Mouse (Mus musculus) heart, adult 2 months (tissue): Measurements from ENCODE around the gene Mindy1. TPM values are rescaled to one million over a fixed set of nuclear protein-coding genes. Genes with fewer than 3 reads are reported as not detected.

ENCODE experiments used
- DNase-seq, 2 experiments: peaks; one replicate each; pipeline ENCODE4 v3.0.0; 2021
- H3K27ac ChIP-seq: fragments of 200-600 bp; 2 replicates; pipeline ENCODE4 v1.8.1; 2022
- H3K27me3 ChIP-seq: fragments of 200-500 bp; 2 replicates; pipeline ENCODE4 v1.6.1; 2012; ENCODE audit warnings: mild to moderate bottlenecking, low read length, inconsistent platforms, mixed read lengths; ENCODE audit not compliant: control insufficient read depth, insufficient read depth
- H3K36me3 ChIP-seq: fragments of 200-500 bp; 2 replicates; pipeline ENCODE4 v1.6.1; 2012; ENCODE audit warnings: low read length, inconsistent platforms; ENCODE audit not compliant: control insufficient read depth, insufficient read depth
- H3K4me1 ChIP-seq: fragments of 200-500 bp; 2 replicates; pipeline ENCODE4 v1.6.1; 2011; ENCODE audit warnings: low read length; ENCODE audit not compliant: control insufficient read depth, insufficient read depth
- H3K4me3 ChIP-seq: fragments of 200-600 bp; 2 replicates; pipeline ENCODE4 v1.8.1; 2022
- H3K79me2 ChIP-seq: fragments of 200-500 bp; replicated peaks from 2 replicates; pipeline ENCODE4 v1.6.1; 2012; ENCODE audit warnings: mild to moderate bottlenecking, inconsistent platforms, low read length, moderate library complexity, mixed read lengths; ENCODE audit not compliant: control insufficient read depth, insufficient read depth
- H3K9ac ChIP-seq: fragments of 200-500 bp; 2 replicates; pipeline ENCODE4 v1.6.1; 2012; ENCODE audit warnings: low read depth, mild to moderate bottlenecking, control low read depth, inconsistent platforms, low read length, mixed read lengths
- CTCF ChIP-seq: fragments of 200-600 bp; IDR thresholded peaks from 2 replicates; pipeline ENCODE4 v1.8.1; 2022; ENCODE audit warnings: antibody characterized with exemption, mild to moderate bottlenecking, moderate library complexity
- EP300 ChIP-seq: fragments of 200-500 bp; IDR thresholded peaks from 2 replicates; pipeline ENCODE4 v1.6.1; 2011; ENCODE audit warnings: low read depth, low read length, control low read depth; ENCODE audit not compliant: insufficient read depth
- POLR2A ChIP-seq: fragments of 200-500 bp; IDR thresholded peaks from 2 replicates; pipeline ENCODE4 v1.6.1; 2011; ENCODE audit warnings: mild to moderate bottlenecking, low read depth, low read length, control low read depth; ENCODE audit not compliant: insufficient read depth
- WGBS: fragments of 180-500 bp; shearing (Covaris S2); methylation state at CpG from one replicate; pipeline ENCODE4 v1.1.7; 2018; 5-methylcytosine and 5-hydroxymethylcytosine counted together
- intact Hi-C: fragments of 180-260 bp; cut with DNase I; formaldehyde crosslinking; loops from one replicate; pipeline ENCODE4 v1.15.1; 2025
- polyA plus RNA-seq: library from polyadenylated mRNA; depleted of rRNA; stranded (reverse); fragments of >200 nt; gene quantifications from 2 replicates; pipeline ENCODE4 v1.2.3, GENCODE M21; 2012
- total RNA-seq, 2 experiments: library from RNA; stranded (reverse); gene quantifications; 2 replicates each; pipeline ENCODE4 v1.2.3; 2021

The Mindy1 gene
- total and polyA plus RNA-seq, 3 experiments = 17.5 to 32.2 (median 21.3) TPM

DNA sequence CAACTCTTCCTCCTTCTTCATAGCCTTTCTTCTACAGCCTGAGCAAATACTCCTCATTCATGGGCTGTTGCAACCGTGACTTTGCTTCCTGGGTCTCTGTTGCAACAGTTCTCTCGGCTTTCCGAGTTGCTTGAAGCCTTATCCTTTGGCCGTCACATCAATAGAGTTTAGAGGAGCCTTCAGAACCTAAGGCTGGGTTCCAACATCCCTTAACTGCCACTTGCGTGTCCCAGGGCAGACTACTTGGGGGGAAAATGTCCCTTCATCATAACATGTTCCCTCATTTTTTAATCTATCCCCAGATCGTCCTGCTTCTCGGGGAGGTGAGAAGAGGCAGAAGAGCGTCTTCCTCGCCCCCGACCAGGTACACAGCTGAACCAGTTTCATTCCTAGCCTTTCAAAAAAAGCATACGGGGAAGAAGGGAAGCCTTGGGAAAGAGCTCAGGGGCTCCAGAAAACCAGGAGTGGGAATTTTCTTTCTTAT lies 1.3 kb downstream of the Mindy1 start:
- Histone ChIP-seq H3K27ac (peak overlapping the region; percentile 98), H3K4me1 (peaks cover 3% of the 10 kb centered on the region), H3K4me3 (peak overlapping the region; percentile 88), H3K36me3 (no peaks in the 10 kb centered on the region), H3K27me3 (no peaks in the 10 kb centered on the region), H3K79me2 (no peaks in the 10 kb centered on the region), H3K9ac (peak overlapping the region; percentile 76)
- peak; percentile 61 to 63 for DNase-seq
- TF ChIP-seq POLR2A (no peak), CTCF (no peak), EP300 (no peak)
- WGBS = under 1% methylated on average over 11 of the region's 11 CpGs
- intact Hi-C loops = loop anchor here (2.0 to 5.0 kb wide), 3 partner anchors 32 to 65 kb away; partner anchors contain the start of genes Cers2, Gabpb2 and Mllt11

DNA sequence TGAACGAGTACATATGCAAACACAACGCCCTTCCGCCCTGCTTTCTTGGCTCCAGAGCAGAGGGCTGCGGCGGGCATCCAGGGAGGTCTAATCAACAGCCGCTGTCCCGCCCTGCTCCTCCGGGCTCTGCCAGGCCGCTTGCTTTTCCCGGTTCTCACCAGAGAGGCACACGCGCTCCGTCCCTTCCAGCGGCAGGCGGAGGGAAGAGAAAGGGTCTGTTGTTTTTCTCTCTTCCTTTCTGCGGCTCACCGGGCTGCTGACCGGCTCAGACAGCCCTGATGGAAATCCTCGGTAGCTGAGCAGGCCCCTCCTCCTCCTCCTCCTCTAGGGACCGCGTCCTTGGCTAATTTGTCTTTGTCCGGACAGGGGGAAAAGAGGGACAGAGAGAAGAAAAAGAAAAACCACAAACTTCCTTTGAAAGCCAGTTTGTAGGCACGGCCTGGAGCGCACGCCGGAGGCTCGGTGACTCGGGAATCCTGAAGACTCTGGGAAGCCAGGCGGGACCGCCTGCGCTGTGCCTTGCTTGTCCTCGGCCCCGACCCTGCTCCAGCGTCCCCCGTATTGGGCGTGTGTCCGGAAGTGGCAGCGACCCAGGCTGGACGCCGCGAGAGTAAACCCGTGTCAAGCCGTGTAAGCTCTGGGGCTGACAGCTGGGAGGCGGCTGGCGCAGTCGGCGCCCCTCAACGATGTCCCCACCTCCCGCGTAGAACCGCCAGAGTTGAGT lies 1.9 kb downstream of the Mindy1 start:
- intact Hi-C loops = loop anchor here (2.0 to 5.0 kb wide), 3 partner anchors 32 to 66 kb away; partner anchors contain the start of genes Cers2, Gabpb2 and Mllt11
- Histone ChIP-seq H3K9ac (peak overlapping the region; percentile 76), H3K79me2 (no peaks in the 10 kb centered on the region), H3K4me3 (peak overlapping the region; percentile 88), H3K27ac (peak overlapping the region; percentile 98), H3K36me3 (no peaks in the 10 kb centered on the region), H3K27me3 (no peaks in the 10 kb centered on the region), H3K4me1 (peaks cover 3% of the 10 kb centered on the region)
- peak; percentile 86 to 88 for DNase-seq
- peak; percentile 68 for TF ChIP-seq POLR2A
- peak; percentile 48 for TF ChIP-seq CTCF
- TF ChIP-seq EP300 = 0 out of 2 replicates have a peak, but pooled peaks have one; percentile 35
- WGBS = under 1% methylated on average over 51 of the region's 51 CpGs

DNA sequence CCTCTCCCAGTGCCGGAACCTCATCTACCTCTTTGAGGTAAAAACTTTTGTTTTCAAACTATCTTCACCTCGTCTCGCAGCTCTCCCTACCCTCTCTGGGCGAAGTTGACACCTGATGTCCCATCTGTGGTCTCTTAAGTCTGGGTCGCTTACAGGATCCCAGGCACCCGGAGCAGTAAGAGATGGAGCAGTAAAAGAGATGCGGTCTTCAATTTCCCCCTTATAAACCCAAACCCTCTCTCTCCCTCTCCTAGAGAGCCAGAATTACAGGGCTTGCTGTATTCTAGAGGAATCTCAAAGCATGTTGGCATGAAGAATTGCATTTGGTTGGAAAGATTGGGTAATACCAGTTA lies 2.4 kb downstream of the Mindy1 start:
- H3K4me3 ChIP-seq = peak overlapping the region; percentile 88
- H3K27me3 ChIP-seq = no peaks in the 10 kb centered on the region
- peak overlapping the region; percentile 98 for H3K27ac ChIP-seq
- 3% methylated on average over 7 of the region's 7 CpGs for WGBS
- H3K9ac ChIP-seq = peak overlapping the region; percentile 76
- peaks cover 3% of the 10 kb centered on the region for H3K4me1 ChIP-seq
- no peak for DNase-seq
- intact Hi-C loops = loop anchor here (2.0 to 5.0 kb wide), 3 partner anchors 31 to 66 kb away; partner anchors contain the start of genes Cers2, Gabpb2 and Mllt11
- H3K79me2 ChIP-seq = no peaks in the 10 kb centered on the region
- no peak for TF ChIP-seq POLR2A
- no peak for TF ChIP-seq CTCF
- H3K36me3 ChIP-seq = no peaks in the 10 kb centered on the region

DNA sequence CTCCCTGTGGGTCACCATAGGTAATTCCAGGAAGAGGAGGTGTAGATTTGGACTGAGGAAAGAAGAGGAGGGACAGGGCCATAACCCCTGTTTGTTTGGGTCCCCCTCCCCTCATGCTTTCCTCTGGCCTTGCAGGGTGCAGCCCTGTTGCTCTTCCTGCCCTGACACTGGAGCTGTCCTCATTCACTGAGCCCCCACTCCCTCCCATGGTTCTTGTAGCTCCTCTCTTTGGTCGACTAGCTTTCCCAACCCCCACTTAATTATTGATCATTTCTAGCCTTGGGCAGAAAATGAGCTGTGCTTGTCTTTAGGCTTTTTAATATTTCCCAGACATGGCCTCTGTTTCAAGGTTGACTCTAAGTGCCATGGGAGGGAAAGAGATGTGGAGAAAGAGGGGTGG lies 2.9 kb downstream of the Mindy1 start:
- Histone ChIP-seq H3K4me3 (peak overlapping the region; percentile 88), H3K27ac (peak overlapping the region; percentile 98), H3K4me1 (peaks cover 3% of the 10 kb centered on the region), H3K79me2 (no peaks in the 10 kb centered on the region), H3K36me3 (no peaks in the 10 kb centered on the region), H3K9ac (peak overlapping the region; percentile 76), H3K27me3 (no peaks in the 10 kb centered on the region)
- intact Hi-C loops = loop anchor here (5.0 kb wide), 2 partner anchors 52 to 67 kb away; partner anchors contain the start of genes Gabpb2 and Mllt11
- 0% methylated on average over 1 of the region's 1 CpGs for WGBS
- no peak for DNase-seq
- TF ChIP-seq POLR2A (no peak), EP300 (no peak), CTCF (no peak)

DNA sequence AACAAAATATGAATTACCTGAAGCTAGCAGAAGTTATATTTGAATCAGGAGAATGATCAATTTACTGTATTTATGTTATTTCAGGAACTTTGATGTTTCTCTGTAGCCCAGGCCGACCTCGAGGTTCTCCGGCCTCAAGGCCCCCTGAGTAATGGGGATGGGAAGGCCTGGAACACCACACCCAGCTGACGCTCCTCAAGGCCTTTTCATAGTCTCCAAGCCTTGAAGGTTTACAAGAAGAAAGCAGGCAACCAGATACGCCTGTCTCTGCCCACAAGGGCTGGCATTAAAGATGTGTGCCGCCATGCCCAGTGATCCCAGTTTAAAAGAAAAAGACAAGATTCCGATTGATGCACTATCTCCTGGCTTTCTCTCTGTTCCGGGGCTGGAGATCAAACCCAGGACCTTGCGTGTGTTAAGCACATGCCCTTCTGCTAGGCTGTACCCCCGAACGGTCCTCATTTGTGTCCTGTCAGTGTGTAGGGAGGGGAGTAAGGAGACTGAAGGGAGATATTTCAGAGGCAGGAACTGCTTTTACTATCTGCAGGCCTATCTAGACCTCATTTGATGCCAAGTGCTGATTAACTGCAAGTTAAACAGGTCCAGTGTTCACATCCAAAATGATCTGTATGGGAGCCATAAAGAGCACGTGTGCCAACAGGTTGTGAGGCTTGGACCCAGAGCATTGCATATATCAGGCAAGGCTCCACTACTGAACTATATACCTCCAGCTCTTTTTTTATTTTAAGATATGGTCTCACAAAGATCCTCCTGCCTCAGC lies 3.5 kb downstream of the Mindy1 start:
- H3K36me3 ChIP-seq = no peaks in the 10 kb centered on the region
- intact Hi-C loops = loop anchor here (5.0 kb wide), 2 partner anchors 52 to 67 kb away; partner anchors contain the start of genes Gabpb2 and Mllt11
- TF ChIP-seq CTCF (no peak), EP300 (no peak), POLR2A (no peak)
- WGBS = 83% methylated on average over 12 of the region's 12 CpGs
- DNase-seq = no peak
- no peak overlapping the region; the same call in 1 of the 2 replicates for H3K4me3 ChIP-seq
- peaks cover 3% of the 10 kb centered on the region for H3K4me1 ChIP-seq
- no peak overlapping the region for H3K9ac ChIP-seq
- H3K79me2 ChIP-seq = no peaks in the 10 kb centered on the region
- H3K27me3 ChIP-seq = no peaks in the 10 kb centered on the region
- H3K27ac ChIP-seq = no peak overlapping the region
